Mouse (Mus musculus) left cerebral cortex, postnatal 4 days (tissue): ENCODE results near the gene Fzr1. TPM values are rescaled to one million over a fixed set of nuclear protein-coding genes. Genes with fewer than 3 reads are reported as not detected.

ENCODE experiments used
- DNase-seq: peaks from one replicate; pipeline ENCODE4 v3.0.0-alpha.2; 2022
- intact Hi-C: fragments of 180-260 bp; cut with DNase I; formaldehyde crosslinking; loops from one replicate; pipeline ENCODE4 v1.15.1; 2025
- total RNA-seq, 2 experiments: library from RNA; stranded (reverse); gene quantifications; 2 replicates each; pipeline ENCODE4 v1.2.3; 2021

Gene Fzr1
- total RNA-seq, 2 experiments from 2014 or later = 109 to 112 TPM

DNA sequence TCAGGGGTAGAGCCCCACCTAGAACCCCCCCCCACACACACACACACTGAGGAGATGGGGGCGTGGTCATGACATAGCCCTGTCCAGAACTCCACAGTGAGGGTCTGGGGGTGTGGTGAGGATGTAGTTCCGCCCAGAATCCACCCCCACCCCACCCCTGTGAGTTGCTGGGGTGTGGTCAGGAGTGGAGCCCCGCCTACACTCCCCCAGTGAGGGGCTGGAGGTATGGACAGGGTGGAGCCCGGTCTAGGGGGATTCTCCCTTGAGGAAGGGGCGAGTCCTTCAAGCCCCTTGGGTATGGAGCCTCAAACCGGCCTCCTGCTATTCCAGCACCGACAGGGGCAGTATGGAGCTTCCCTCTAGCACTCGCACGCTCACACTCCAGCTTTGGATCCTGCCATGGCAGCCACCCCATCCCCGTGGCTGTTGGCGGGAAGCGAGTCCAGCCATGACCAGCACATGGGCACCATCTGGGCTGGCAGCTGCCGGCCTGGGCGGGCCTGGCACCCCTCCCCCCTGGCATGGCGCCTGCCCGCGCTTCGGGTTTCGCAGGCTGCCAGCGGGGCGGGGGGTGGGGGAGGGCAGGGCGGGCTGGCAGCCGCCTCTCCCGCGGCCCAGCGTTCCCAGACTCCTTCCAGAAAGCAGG, 38.4 kb upstream of the Fzr1 start:
- DNase-seq = peak; percentile 96
- intact Hi-C loops = no loop called here

DNA sequence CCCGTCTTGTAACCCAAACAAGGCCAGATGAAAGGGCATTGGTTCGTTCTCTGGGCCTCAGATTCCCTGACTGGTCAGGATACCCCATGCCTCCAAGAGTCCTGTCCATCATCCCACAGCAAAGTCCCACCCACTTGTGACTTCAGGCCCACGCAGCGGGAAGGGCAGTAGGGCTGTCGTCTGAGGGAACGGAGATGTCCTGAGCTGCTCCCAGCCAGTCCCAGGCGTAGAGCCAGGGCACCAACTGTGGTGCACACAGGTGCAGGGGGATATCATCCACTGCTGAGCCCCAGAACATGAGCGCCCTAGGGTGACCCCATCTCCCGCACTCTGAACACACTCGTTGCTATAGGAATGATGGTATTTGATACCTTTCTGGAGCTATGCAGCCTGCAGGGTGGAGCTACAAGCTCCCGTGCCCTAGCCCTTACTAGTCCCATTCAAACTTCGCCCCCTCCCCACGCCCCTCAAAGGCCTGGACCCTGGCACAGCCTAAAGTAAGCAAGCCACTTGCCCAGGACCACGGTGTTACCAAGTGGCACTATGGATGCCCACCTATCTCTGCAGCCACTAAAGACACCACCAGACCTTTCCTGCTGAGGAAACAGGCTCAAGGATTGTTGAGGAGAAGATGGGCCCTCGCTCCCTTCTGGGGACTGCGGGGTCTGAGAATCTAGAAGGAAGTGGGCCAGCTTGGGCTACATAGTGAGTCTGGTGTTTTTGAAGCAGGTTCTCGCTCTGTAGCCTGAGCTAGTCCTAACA, 37.4 kb upstream of the Fzr1 start:
- intact Hi-C loops = no loop called here
- peak; percentile 1 for DNase-seq

DNA sequence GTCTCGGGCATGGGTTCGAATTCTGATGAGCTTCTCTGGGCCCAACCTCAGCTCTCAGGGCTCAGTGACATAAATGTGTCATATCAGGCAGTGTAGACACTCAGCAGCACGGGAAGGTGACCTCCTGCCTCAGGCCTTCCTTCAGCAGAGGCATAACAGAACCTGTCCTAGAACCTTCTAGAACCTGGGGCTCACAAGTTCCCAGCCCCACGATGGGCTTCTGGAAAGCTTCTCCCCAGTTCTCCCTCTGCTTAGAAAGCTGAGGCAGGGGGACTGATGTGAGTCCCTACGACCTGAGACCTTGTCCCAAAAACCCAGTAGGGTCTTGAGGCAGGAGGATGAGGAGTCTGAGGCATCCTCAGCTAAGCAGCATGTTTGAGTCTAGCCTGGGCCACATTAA, 36.8 kb upstream of the Fzr1 start:
- DNase-seq = no peak
- intact Hi-C loops = no loop called here

DNA sequence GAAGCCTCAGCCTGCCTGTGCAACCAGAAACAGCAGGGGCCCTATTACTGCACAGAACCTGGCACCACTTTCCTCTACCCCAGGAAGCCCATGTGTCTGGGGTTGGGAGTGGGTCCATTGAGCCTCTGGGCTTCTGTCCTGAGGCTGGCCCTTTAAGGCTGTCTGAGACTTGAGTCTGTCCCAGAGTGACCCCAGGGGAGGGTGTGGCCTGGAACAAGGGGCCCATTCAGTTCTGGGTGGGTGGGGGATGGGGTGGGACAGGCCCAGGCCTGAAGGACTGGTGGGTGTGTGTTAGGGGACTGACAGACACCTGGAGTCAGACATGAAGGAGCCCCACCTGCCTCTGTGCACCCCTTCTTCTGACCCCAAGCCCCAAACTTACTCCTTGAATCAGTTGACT, 36.4 kb upstream of the Fzr1 start:
- DNase-seq = no peak
- intact Hi-C loops = no loop called here

DNA sequence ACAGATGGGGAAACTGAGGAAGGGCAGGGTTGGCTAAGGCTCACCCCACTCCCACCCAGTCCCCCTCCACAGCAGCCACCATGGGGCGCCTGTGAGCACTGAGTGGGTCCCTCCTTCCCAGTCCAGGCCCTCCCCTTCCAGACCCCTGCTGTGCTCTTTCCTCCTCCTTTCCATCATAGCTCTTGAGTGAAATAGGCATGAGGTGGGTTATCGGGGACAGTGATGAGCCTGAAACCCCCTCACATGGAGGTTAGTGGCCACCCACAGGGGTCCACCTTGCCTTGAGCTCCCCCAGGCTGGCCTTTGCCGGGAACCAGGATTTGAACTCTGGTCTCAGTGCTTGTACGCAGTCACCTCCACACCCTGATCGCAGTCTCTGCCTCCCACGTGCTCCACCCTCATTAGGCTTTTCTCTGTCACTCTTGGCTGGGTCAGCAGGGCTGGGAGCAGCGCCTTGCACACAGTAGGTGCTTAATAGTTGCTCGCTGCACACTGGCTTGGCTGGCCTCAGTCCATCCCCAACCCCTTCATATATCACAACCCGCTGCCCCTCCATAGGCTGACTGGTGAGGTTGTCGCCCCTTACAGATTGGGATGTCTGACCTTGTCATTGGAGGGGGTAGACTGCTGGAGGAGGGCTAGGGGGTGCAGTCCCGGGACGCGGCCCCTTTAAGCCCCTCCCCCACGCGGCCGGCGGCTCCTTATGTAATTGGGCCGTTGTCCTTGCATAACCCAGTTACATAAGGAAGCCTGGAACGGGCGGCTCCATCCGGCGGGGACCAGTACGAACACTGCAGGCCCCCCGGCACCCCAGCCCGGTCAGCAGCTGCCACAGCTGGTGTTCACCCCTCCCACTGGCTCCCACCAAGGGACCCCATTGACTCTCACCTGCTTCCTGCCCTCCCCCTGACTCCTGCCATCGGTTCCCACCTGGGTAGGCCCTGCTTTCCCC, 35.3 kb upstream of the Fzr1 start:
- DNase-seq = no peak
- intact Hi-C loops = no loop called here

DNA sequence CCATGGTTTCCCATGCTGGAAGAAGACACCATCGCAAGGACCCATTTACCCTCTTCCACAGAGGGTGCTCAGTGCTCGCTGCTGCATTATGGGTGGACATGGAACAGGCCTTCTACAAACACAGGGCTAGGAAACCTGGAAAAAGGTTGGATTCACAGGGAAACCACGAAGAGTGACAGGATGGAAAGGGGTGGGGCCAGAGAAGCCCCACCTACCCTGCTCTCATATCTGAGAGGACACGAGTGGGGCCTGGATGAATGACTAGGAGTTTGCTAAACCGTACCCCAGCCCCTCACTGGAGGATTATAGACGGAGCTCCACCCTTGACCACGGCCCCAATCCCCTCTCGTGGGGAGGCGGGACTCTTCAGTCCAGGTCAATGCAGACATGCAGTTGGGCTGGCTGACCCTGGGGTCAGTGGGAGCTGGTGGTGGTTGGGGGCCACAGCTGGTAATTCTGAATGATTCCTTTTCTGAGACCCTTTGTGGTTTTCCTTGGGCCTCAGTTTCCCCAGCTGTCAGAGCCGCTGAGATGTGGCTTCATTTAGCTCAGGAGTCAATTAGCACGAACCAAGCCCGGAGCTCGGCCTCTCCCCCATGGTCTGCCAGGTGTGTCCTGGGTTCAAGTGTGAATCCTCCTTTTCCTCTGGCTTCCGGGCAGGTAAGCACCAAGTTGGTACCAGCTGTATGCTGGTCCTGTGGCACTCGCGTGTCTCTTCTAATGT, 34.4 kb upstream of the Fzr1 start:
- no peak for DNase-seq
- intact Hi-C loops = no loop called here

DNA sequence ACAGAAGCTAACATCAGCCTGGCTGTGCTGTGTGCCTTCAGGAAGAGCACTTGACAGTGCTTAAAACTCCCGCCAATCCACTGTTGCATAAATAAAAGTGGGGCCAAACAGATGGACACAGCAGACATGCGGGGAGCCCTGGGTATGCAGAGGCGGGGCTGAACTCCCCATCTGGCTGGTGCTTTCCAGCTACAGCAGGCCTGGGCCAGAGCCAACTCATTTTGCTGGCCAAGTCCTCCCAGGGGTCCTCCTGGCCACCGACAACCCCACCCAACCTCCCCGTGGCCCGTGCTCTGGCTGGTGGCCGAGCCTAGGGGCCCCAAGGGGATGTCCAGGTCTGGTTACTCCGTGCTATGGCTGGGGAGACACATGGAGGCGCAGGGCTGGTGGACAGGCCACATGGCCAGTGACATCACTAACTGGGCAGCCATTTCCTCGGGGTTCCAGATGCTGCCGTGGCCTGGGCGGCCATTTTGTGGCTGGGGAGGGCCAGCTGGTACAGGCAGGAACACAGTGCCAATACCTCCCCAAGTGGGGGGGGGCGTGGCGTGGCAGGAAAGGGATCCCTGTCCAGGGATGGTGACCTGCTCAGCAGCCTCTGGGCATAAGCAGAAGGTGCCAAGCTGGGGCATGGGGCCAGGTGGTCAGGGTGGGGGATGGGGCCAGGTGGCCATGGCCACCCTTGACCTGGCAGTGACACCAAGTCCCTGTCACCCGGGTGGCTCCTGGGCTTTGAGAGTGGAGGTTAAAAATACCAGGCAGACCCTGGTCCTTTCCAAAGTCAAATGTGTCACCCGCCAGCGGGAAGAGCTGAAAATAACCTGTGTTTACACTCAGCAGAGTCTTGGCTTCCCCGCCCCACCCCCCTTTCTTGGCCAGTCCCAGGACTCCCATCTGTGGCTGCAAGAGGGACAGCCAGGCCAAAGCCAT, 33.4 kb upstream of the Fzr1 start:
- DNase-seq = peak; percentile 96
- intact Hi-C loops = no loop called here

DNA sequence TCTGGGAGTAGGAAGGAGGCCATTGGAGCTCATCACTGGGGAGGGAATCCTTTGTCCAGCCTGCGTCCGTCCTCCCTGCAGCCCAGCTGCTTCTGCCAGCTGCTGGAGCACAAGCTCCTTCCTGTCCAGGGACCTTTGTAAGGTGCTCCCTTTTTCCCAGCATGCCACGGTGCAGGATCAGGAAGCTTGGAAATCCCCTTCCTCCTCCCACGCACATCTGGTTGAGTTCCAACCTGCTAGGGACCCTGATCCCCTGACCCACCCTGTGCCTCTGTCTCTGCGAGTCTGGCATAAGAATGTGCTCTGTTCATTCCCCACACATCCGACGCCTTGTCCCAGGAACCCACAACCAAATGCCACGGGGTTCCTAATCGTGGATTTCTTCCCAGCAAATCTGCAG, 32.7 kb upstream of the Fzr1 start:
- no peak for DNase-seq

DNA sequence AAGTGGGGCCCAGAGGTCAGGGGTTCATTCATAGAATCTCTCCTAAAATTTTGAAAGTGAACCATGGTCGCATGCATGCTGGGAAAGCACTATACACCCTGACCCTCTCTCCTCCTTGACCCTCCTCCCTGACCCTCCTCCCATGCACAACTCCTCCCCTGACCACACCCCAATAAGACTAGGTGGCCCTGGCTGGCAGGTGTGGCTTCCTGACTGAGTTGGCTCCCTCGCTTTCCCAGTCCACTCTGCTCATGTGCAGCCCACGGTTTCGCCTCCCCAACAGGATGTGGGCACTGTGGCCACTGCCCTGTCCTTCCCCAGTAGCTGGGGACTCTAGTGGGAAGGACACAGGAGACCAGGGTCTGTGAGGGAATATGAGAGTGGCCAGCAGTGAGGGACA, 32.0 kb upstream of the Fzr1 start:
- intact Hi-C loops = no loop called here
- DNase-seq = no peak

More for the DNA sequence above, 32.7 kb upstream of the Fzr1 start:
- intact Hi-C loops = no loop called here

DNA sequence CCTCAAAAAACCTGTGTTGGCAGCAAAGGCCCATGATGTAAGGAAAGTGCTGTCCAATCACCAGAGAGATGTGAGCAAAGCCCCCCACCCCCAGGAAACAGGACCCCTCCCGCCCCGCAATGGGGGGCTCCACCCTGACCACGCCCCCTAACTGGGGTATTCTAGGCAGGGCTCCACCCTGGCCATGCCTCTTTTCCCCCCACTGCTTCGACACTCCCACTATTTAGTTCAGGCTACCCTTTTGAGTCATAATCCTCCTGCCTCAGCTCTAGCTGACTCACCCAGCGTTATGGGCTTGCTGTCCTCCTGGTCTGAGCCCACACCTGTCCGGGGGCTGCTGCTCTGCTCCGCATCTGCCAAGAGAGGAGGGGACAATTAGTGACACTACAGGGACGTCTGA, 31.0 kb upstream of the Fzr1 start:
- intact Hi-C loops = no loop called here
- DNase-seq = no peak

DNA sequence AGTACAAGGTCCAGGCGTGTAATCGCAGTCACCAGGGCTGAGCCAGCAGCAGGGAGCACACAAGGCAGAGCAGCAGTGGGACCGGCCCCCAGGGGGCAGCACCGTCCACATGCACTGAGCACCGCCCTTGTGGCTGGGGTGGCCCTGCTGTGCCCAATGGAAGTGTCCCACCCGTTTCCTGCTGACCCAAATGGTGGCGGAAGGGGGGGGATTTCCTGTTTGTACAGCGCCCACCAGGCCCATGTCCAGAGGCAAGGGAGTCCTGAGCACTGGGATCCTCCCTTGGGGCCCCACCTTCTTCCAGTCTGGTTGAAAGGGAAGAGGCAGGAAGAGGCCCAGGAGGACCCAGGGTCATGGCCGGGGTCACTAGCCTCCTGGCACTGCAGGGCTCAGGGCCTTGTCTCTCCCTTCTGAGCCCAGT, 30.6 kb upstream of the Fzr1 start:
- peak; percentile 74 for DNase-seq
- intact Hi-C loops = no loop called here

DNA sequence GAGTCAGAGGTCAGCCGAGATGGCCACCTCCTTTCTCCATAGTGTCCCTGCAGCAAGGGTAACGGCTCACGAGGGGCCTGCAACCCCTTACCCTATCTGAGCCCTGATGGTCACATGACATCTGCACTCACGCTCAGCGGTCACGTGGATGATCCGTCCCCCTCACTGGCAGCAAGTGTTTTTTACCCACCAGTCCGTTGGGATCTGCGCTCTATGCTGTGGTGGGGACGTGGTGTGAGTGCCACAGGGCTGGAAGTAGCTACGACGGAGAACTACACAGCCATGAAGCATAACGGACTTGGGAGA, 30.1 kb upstream of the Fzr1 start:
- intact Hi-C loops = no loop called here
- no peak for DNase-seq

DNA sequence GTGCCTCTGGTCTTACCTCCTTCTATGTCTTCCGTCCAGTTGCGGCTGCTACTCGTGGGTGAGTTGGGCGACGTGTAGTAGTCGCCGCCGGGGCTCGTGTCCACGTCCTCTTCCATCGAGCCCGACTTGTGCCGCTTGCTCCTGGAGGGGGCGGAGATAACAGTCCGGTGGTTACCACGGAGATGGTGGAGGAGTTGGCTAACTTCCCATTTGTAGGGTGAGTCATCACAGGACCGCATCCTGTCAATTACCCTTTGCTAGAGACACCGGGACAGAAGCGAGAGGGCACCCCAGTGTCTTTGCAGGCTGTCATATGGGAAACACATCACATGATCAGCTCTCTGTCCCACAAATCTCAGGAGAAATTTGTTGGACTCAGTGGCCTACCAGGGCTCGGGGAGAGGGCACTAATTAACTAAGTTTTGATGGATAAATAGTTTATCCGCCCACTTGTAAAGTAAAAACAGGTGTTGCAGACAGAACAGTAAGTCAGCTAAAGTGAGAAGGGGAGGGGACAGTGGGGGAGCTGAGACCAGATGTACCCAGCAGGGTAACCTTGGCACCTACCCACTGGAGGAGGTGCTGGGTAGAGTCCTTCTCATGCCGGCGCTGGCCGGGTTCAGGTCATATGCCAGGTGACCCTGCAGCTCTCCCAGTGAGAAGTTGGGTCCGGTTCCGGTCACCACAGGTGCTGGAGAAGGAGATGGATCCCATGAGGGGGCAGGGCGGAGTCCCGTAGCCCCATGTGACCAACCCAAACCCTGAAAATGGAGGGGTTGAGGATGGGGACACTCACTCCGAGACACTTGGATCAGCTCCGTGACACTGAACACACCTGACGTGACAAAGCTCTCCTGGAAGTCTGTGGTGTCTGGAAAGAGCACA, 29.5 kb upstream of the Fzr1 start:
- DNase-seq = peak; percentile 76
- intact Hi-C loops = no loop called here

DNA sequence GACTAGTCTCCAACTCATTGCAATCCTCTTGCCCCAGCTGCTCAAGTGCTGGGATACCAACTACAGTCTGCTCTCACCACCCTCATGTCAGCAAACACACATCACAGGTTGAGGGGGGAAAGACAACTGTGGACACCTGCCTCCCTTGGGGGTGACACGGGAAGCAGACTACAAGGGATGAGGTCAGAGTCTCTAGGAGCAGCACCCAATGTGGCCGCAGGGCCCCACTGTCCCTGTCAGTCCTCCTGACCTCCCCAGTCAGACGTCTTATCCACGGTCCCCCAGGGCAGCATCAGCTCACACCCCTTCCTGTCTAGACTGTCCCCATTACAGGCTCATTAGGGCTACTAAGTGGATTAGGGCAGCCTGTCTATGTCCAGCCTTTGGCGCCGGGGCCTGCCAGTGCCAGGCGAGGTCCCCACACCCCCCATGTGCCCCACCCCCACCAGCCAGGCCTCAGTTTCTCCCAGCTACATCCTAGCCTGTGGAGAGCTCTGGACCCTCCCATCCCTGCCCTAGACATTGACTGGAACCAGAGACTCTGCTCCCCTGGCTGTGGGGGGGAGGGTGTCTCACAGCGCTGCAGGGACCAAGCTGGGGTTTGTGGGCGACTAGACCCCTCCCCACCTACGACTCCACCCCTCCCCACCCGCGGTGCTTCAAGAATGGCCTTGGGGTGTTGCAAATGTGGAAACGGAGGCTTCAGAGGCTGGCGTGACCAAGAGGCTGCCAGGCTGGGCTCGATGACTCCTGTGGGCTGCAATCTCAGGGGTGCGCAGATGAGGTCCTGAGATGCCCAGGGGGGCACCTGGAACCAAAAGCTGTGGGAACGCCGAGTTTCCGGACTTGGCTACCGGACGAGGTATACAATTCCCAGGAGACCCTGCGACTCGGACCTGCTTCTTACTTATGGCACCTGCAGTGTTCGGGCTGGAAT, 28.5 kb upstream of the Fzr1 start:
- DNase-seq = no peak
- intact Hi-C loops = no loop called here

DNA sequence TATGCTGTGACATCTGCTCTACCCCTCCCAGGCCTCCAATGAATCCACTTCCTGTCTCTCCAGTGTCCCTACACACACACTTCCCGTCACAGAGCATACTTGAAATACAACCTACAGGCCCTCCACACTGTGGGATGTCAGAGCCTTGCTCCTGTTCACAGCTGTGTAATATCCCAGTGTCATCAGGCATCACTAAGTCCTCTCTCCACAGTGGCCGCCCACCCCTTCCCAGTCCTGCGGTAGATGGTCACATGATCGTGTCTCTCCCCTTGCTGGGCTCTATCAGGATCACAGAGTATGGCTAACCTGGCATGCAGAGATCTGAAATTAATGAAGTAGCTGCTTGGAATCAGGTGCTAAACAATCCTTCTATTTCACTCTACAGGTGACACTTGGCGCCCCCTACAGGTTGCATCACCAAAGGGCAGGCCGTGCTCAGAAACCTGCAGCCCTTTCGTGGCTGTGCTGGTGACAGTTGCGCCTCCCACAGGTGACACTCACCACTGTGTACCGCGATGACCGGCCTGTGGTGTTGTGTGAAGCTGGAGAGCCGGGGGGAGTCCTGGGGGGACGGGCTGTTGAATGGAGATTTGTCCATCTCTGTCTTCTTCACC, 27.4 kb upstream of the Fzr1 start:
- intact Hi-C loops = no loop called here

DNA sequence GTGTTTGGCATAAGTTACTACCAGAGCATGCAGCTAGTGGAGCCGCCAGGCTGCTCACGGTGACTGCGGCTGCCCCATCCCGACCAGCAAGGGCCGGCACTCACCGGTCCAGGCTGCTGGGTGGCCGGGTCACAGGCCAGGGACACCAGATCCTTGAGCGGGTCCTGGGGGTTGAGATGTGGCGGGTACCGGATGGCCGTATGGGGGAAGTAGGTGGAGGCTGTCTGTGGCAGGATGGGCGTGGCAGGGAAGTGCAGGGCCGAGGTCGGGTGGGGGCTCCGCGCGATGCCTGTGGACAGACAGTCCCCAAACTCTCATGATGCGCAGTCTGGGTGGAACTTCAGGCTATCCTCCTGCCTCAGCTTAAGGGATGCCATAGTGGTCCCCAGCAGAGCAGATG, 26.4 kb upstream of the Fzr1 start:
- intact Hi-C loops = no loop called here

More for the DNA sequence above, 27.4 kb upstream of the Fzr1 start:
- peak; percentile 71 for DNase-seq

DNA sequence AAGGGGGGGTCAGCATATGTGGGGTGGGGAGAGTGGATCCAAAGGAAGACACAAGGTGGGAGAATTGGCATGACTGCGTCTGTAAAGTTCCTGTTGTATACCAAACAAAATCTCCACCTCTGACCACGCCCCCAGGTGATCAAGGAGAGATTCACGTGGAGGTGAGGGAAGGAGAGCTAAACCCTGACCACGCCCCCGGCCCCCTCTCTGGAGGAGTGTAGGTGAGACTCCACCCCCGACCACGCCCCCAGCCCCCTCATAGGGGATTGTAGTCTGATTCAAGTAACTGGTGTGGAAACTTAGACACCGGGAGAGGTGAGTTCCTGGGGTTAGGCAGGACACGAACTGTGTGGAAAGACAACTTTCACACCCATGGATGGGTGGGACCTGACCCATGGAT, 25.8 kb upstream of the Fzr1 start:
- intact Hi-C loops = no loop called here
- no peak for DNase-seq

More for the DNA sequence above, 26.4 kb upstream of the Fzr1 start:
- no peak for DNase-seq
